Mouse (Mus musculus): ENCODE measurements around the gene Nr1d1.
A peak's percentile ranks its signal among the peaks of the same experiment; 100 is the strongest.
"Not testable (repeated sequence)": the region's sequence is repeated elsewhere in the genome, so short reads cannot be mapped to it uniquely, and the experiment has no call there.

Nr1d1 gene

DNA sequence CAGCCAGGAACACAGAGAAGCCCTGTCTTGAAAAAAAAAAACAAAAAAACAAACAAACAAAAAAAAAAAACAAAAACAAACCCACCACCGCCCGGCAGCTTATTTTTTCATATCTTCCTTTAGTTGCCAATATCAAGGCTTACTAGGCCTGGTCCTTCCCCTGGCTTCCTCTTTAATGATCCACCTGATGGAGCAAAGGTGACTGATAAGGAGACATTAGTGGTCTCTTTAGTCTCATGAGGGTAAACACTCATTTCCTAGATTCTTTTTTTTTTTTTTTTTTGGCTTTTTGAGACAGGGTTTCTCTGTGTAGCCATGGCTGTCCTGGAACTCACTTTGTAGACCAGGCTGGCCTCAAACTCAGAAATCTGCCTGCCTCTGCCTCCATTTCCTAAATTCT, 37.9 kb downstream of the Nr1d1 start:
- DNase-seq (ENCODE audit: low spot score) = not testable (repeated sequence)

DNA sequence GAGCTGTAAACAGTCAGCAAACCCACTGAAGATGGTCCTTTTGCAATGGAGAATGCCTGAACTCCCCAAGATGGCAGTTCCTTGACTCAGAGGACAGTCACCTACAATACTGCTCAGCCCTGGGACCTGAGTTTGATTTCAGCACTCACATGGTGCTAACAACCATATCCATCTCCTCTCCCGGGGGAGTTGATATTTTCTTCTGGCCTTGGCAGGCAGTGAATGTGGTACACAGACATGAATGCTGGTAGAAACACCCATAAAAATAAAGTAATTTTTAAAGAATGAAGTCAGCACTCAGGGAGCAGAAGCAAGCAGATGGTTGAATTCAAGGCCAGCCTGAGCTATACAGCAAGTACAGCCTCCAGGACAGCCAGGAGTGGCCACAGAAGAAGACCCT, 39.0 kb downstream of the Nr1d1 start:
- DNase-seq (ENCODE audit: low spot score) = no peak

DNA sequence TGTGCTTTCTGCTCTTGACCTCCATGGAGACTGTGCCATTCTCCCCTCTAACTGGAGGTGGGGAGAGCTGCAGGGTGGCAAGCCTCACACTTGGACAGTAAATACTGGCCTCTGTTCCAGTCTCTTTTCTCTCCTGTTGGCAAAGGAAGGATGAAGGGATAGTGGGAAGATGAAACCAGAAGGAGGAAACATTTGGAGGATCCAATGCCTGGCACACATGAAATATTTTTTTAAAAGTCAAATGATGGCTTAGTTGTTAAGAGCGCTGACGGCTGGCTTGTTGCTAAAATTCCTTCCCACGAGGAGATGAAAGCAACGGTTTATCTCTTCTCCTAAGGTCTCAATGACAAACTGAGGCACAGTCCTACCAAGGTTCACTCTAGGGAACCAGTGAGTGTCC, 40.0 kb downstream of the Nr1d1 start:
- DNase-seq (ENCODE audit: low spot score) = no peak

DNA sequence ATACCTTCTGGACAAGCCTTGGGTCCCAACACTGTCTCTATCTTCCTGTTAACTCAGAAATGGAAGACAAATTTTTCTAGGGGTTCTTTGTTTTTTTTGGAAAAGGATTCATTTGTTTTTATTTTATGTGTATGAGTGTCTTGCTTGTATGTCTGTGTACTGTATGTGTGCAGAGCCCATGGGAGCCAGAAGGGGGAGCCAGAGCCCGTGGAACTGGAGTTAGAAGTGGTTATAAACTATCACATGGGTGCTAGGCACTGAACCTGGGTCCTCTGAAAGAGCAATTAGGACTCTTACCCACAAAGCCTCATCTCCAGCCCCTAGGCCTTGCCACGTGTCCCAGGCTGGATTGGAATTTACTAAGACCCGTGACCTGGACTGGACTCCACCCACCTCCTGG, 41.1 kb downstream of the Nr1d1 start:
- no peak for DNase-seq (ENCODE audit: low spot score)

DNA sequence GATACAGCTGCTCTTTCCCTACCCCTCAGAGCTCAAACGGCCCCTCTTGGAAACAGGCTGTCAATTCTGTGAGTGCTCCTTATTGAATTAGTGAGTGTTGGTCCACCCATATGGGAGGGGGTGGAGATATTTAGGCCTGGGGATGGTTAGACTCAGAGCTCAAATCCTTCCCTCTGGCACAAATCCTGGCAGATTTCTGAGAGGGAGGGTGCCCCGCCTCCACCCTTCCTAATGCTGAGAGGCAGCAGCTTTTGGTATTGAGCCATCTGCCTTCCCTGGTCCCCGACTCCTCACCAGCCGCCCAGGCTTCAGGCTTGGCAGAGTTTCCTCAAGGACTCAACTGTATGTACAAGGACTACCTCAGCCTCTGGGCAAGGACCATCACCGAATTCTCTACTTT, 44.0 kb downstream of the Nr1d1 start:
- DNase-seq (ENCODE audit: low spot score) = no peak

DNA sequence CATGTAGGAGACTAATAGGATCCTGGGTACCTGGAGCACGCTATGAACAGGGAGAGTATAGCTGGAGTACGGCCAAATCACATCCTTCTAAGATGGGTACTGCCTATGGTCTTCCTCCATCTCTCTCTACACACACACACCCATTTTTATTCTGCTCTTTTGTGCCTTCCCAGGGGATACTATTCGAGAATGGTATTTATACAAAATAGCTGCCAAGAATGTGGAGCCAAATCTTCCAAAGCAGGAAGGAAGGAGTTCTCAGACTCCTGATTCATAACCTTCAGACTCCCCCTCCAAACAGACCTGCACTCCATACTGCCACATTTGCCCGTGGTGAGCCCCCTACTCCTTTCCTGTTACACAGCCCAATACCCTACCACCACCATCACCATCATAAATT, 44.4 kb downstream of the Nr1d1 start:
- no peak for DNase-seq (ENCODE audit: low spot score)

DNA sequence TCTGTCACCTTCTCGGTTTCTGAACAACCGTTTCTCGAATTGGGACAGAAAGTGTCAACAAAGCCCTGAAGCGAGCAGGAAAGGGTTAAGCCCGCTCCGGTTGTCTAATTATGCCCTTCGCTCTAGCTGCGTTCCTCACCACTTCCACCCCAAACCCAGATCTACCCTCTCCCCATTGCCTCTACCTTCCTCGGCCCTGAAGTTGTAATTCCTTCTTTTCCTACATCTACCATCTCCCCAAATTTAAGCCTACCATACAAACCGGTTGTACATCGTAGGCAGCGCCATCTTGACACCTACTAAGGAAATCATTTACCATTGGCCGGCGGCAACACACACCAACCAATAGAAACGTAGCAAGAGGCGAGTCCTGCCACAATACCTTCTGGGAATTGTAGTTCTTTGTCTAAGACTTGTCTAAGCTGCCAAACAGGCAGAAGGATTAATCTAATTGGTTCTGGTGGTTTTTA, 46.0 kb downstream of the Nr1d1 start, which contains the start of gene Med24:
Gene Med24 (minus strand): TSS at position 317 of the 470 bp plus-strand sequence.
- peak; percentile 94 for DNase-seq (ENCODE audit: low spot score)

DNA sequence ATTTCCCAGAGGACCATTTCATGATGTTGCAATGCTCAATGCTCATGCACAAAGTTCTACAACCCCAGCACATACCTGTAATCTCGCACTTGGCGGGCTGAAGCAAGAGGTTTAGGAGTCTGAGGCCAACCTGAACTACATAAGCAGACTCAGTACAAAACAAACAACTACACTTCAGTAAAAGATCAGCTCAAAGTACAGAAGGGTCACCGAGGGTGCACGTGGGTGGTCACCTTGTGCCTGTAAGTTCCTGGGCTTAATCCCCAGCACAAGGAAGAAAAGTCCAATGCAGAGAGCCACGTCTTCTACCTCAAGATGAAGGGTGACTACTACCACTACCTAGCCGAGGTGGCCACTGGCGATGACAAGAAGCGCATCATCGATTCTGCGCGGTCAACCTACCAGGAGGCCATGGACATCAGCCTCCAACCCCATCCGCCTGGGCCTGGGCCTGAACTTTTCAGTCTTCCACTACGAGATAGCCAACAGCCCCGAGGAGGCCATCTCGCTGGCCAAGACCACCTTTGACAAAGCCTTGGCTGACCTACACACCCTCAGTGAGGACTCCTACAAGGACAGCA, 49.1 kb downstream of the Nr1d1 start:
- DNase-seq (ENCODE audit: low spot score) = no peak

DNA sequence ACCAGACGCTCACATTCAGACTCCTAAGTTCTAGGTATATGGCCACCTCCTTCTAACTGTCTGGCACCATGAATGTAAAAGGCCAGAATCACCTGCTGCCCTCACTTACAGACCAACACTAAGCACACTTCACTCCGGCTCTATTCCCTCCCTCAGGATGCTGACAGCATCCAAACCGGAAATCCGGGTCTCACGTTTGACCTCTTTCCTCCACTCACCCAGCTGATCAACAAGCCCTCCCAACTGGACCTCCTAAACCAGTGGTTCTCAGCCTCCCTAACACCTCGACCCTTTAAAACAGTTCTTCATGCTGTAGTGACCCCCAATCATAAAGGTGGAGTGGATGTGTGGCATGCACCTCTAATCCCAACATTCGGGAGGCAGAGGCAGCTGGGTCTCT, 52.0 kb downstream of the Nr1d1 start:
- DNase-seq (ENCODE audit: low spot score) = no peak

DNA sequence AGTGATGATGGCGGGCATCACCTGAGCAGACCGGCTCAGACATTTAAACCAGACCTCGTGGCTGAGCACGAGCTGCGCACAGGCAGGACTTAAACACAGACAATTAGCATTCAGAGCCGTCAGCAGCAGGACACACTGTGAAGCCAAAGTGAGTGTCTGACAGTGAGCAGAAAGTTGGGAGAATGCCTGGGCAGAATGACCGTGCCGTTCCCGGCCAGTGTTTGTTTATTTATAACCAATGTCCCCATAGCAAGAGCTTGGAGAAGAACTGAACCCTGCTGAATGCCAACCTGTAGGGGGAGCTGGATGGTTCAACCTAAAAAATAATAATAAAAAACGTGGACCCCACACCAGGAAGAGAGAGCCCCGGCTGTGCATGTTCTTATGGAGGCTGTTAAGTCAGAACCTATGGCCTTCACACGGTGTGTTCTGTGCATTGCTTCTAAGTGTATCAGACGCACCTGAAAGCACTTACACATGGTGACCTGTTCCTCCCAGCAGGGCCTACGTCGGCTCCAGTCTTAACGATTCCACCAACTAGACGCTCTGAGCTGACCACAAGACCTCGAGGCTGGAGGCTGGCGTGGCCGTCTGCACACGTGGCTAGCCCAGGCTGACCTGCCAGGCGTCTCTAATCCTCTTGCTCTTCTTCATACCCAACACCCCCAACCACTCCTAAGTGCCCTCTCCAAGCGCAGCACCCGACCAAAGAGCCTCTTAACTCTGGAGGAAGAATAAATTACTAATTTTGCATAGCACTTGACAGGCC, 53.5 kb downstream of the Nr1d1 start:
- DNase-seq (ENCODE audit: low spot score) = peak; percentile 91

DNA sequence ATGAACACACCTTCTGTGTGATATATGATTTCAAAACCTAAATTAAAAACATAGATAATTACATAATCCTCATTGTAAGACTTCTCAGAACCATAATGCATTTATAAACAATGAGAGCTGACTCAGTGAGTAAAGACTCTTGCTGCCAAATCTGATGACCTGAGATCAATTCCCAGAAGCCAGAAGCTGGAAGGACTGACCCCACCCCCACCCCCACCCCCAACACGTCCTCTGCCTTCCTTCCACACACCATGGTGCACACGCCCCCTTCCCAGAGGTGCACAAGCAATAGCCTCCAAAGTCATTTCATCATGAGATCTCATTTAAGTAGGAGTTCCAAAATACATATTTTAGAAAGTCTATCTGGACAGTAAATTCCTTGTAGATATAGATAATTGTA, 54.4 kb downstream of the Nr1d1 start:
- DNase-seq (ENCODE audit: low spot score) = no peak
